Mouse (Mus musculus): ENCODE results near the gene Gm8871.
"Not testable (repeated sequence)": the region's sequence is repeated elsewhere in the genome, so short reads cannot be mapped to it uniquely, and the experiment has no call there.

The Gm8871 gene

DNA sequence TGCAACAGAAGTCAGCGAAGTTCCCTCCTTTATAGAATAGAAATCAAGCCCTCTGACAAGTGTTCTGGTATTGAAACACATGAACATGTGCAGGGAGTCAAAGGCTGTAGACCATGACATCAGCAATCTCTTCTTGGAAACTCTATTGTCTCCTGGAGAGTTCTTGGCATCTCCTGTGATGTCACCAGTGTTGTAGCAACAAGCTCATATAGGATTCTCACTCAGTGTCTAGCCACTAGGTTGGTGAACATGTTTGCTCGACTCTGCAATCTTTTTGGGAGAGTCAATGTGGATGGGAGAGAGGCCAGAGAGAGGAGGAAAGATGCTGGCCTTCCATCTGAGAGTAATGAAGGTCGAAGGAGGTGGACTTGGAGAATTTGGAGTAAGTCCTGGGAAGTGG lies at the start of gene Gm8871, which contains the start of gene Gm8857:
TSS of gene Gm8871 (plus strand) at position 301 of the 400 bp plus-strand sequence.
TSS of gene Gm8857 (plus strand) at position 303 of the 400 bp plus-strand sequence.
- DNase-seq = not testable (repeated sequence)

DNA sequence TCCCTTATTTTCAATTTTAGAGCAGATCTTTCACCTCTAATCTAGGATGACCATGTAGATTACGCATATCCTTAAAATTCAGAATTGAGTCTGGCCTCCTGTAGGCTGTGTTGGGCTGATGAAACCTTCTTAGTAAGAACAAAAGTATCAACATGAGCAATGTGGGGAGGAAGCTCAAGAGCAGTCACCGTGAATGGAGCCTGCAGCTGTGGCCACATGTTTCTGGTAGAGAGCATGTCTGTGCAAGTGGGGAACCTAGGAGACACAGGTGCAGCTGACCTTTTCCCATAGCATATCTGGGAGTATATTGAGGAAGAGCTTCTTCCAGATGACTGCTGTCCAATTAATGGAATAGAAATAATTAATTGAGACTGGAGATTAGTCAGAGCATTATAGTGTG lies 5.9 kb downstream of the Gm8871 start:
- not testable (repeated sequence) for DNase-seq

DNA sequence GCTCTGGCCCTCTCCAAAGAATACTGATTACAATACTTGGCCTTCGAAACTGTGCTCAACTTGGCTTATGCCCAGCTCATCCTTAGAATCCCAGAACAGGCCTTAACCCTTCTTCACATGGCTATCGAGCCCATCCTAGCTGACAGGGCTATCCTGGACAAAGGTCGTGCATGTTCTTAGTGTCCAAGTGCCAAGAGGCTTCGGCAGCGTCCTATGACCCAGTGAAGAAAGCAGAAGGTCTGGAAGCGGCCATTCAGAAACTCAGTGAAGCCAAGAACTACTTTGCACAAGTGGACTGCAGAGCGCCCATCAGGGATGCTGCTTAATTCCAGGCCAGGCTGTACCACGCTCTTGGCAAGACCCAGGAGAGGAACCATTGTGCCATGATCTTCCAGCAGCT lies 10.5 kb downstream of the Gm8871 start:
- DNase-seq = peak; percentile 2

All from kidney, postnatal 10 days (tissue).